Mouse (Mus musculus): ENCODE measurements around the gene Zfp36l2.

- TF ChIP-seq GATA1 (IDR thresholded peaks at IDR 0.05; ENCODE audit: low read length) (no peak), TAL1 (IDR thresholded peaks at IDR 0.05; ENCODE audit: low read length) (no peak)
Observed at GRCm38 (mm10) chr17:84158461-84158795, 29.3 kb downstream of the Zfp36l2 start.

Data from erythroblast, embryonic 14.5 days (primary cell).